Mouse (Mus musculus): ENCODE results near the gene Trim75.

DNA sequence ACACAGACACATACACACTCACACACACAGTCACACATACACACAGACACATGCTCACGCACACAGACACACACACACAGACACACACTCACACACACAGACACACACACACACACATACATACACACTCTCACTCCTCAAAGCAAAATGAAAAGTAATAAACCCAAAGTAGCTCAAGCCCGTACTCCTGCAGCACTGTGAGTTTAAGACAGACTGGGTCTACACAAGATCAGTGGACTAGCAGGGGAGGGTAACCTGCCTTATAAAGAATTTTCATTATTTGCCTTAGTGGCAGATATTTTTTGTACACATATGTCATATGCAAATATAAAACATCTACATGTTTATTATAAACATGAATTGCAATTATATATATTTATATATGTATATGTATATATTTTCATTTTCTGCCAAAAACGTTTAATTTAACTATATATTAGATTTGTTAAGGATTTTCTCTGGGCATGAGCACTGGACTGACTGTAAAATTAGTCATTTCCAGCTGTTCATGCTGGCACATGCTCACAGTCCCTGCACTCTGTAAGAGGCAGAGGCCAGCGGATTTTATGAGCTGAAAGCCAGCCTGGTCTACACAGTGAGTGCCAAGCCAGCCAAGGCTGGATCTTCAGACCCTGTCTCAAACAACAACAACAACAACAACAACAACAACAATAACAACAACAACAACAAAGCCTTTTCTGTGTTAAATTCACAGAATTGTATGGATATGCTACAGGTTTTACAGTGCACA is 43.3 kb upstream of the Trim75 start:
- TF ChIP-seq CTCF (IDR thresholded peaks at IDR 0.05; ENCODE audit: borderline replicate concordance, insufficient read depth, low read length), result no peak
- TF ChIP-seq POLR2A (IDR thresholded peaks at IDR 0.05; ENCODE audit: low read depth, low read length), result no peak
